Mouse (Mus musculus) left cerebral cortex, adult 2 months (tissue): ENCODE measurements around the gene Hat1. TPM values are rescaled to one million over a fixed set of nuclear protein-coding genes. Genes with fewer than 3 reads are reported as not detected.

Experiments
- DNase-seq, 2 experiments: peaks; one replicate each; pipeline ENCODE4 v3.0.0; 2021 to 2022; ENCODE audit warnings: low spot score in 2 of 2, mixed read lengths in 1 of 2; ENCODE audit errors: extremely low spot score in 1 of 2
- H3K27ac ChIP-seq: fragments of 200-600 bp; 2 replicates; pipeline ENCODE4 v1.8.1; 2022
- H3K4me3 ChIP-seq: fragments of 200-600 bp; 2 replicates; pipeline ENCODE4 v1.8.1; 2022
- CTCF ChIP-seq: fragments of 200-600 bp; IDR thresholded peaks from 2 replicates; pipeline ENCODE4 v1.8.1; 2022; ENCODE audit warnings: antibody characterized with exemption, mild to moderate bottlenecking, moderate library complexity
- intact Hi-C: fragments of 180-260 bp; cut with DNase I; formaldehyde crosslinking; loops from one replicate; pipeline ENCODE4 v1.15.1; 2025
- total RNA-seq, 2 experiments: library from RNA; stranded (reverse); gene quantifications; 2 replicates each; pipeline ENCODE4 v1.2.3; 2021

Hat1 gene
- total RNA-seq, 2 experiments from 2014 or later: 16.0 to 18.3 TPM

GRCm38 (mm10) chr2:71474345-71474744 is 85.6 kb downstream of the Hat1 start:
- H3K4me3 ChIP-seq: no peak overlapping the region
- intact Hi-C loops: no loop called here
- TF ChIP-seq CTCF: no peak
- no peak overlapping the region for H3K27ac ChIP-seq
- no peak for DNase-seq

GRCm38 (mm10) chr2:71475311-71475710 is 86.6 kb downstream of the Hat1 start:
- TF ChIP-seq CTCF: no peak
- intact Hi-C loops: no loop called here
- Histone ChIP-seq H3K4me3 (no peak overlapping the region), H3K27ac (no peak overlapping the region)
- no peak for DNase-seq

- Histone ChIP-seq H3K4me3 (no peak overlapping the region), H3K27ac (no peak overlapping the region)
- TF ChIP-seq CTCF: no peak
- intact Hi-C loops: no loop called here
- DNase-seq: no peak
Observed at GRCm38 (mm10) chr2:71475760-71476159, 87.0 kb downstream of the Hat1 start.

DNA sequence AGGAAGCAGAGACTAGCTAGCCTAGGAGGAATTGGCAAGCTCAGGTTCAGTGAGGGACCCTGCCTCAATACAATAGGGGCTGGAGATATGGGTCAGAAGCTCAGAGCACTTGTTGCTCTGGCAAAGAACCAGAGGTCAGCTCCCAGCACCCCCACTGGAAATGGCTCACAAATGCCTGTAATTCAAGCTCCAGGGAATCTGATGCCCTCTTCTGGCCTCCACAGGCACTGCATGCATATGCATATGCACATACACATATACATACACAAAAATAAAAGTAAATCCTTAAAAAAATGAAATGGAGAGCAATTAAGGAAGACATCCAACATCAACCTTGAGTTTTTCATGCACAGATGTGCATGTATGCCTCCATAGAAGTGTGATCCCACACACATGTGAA is 89.0 kb downstream of the Hat1 start:
- no peak for DNase-seq
- H3K4me3 ChIP-seq: no peak overlapping the region
- intact Hi-C loops: no loop called here
- TF ChIP-seq CTCF: peak; percentile 22
- no peak overlapping the region for H3K27ac ChIP-seq

DNA sequence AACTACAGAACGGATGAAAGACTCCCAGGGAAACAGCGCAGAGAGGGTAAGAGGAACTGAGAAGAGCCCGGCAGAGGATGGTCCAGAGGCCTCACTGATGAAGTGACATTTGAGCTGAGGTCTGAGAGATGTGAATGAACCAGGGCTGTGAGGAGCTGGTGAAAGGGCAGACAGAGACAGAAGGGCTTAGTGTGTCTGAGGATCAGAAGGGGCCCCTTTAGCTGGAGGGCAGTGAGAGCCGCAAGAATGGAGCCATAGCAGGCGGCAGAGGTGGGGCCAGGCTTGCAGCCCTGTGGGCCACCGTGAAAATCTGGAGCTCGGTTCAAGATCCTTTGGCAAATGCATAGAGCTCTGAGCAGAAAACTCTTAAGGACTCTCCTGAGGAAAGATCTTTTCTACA is 91.2 kb downstream of the Hat1 start:
- Histone ChIP-seq H3K27ac (no peak overlapping the region), H3K4me3 (no peak overlapping the region)
- no peak for TF ChIP-seq CTCF
- DNase-seq: no peak
- intact Hi-C loops: no loop called here

DNA sequence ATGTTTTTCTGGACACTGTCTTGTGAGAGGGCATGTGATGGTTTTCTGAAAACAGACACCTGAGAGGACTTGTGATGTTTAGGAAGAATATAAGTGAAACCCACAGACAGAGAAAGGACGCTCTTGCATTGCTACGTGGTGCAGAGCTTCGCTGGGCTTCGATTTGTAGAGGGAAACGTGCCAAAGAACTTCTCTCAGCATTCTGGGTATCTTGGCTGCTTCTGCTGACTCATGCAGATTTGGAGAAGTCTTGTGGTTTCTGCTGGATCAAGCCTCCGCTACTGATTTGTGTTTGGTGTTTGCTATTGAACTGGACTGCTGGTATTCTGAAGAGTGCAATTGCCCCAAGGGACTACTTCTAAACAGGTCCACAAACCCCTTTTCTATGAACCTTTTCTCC is 93.1 kb downstream of the Hat1 start:
- Histone ChIP-seq H3K4me3 (no peak overlapping the region), H3K27ac (no peak overlapping the region)
- intact Hi-C loops: no loop called here
- no peak for DNase-seq
- TF ChIP-seq CTCF: no peak

GRCm38 (mm10) chr2:71483046-71483716 is 94.4 kb downstream of the Hat1 start:
- Histone ChIP-seq H3K27ac (no peak overlapping the region), H3K4me3 (no peak overlapping the region)
- no peak for TF ChIP-seq CTCF
- DNase-seq: no peak
- intact Hi-C loops: no loop called here

DNA sequence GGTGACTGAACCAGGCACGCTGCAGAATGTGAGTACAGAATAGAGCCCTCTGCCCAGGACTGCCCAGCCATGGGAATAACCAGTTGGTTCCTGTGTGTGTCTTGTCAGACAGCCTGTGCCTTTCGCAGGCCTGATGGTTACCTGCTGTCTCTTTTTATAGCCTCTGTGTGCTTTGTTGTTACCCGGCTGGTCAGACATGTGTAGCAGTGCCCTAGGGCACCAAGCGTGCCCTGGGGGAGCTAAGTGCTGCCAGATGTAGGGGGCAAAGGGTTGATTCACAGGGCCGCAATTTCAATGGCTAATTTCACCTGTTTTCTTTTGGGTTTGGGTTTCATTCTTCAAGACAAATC is 94.9 kb downstream of the Hat1 start:
- DNase-seq: no peak
- no peak overlapping the region for H3K4me3 ChIP-seq
- H3K27ac ChIP-seq: no peak overlapping the region
- intact Hi-C loops: no loop called here
- TF ChIP-seq CTCF: no peak

Other genes starting within 250 kb of the Hat1 start
- 100 to 1,000 TPM; 129 to 136 TPM for gene Dync1i2, start 177.3 kb upstream of the Hat1 start, total RNA-seq
- gene Slc25a12, start 21.2 kb upstream of the Hat1 start, total RNA-seq: 100 to 1,000 TPM; 150 to 153 TPM
- gene Metap1d, start 64.3 kb downstream of the Hat1 start, total RNA-seq: 10 to 100 TPM; 18.9 to 20.2 TPM
- 10 to 100 TPM; 21.1 to 25.3 TPM for gene Dlx1, start 139.2 kb downstream of the Hat1 start, total RNA-seq
- 1 to 10 TPM; 5.7 to 6.9 TPM for gene Dlx2, start 157.8 kb downstream of the Hat1 start, total RNA-seq